Mouse (Mus musculus): ENCODE data around the gene Rbm14.

The Rbm14 gene

GRCm38 (mm10) chr19:4811063-4811908 lies at the start of gene Rbm14, which contains the start of gene Gm21992:
Rbm14 (minus strand) TSS chr19:4811634.
Gm21992 (minus strand) TSS chr19:4811612.
- in situ Hi-C loops (cut with MseI, MboI) = no loop called here

DNA sequence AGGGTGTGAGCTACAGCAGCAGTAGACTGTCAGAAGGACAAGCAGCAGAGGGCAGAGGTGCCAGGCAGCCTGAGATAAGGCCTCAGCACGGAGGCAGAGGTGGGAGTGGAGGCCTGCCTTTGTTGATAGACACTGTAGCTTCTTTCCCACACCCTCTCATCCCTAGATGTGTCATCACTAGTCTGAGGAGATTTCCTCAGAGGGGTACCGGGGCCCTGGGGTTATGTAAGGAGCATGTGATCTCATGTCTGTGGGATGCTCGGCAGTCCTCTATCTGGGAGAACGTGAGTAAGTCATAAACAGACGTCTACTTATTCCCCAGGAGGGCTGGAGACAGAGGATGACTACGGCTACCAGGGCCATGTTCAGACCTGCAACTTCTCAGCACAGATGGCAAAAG lies 47.6 kb upstream of the Rbm14 start:
- in situ Hi-C loops (cut with MseI, MboI) = no loop called here

GRCm38 (mm10) chr19:4855951-4856350 lies 44.5 kb upstream of the Rbm14 start:
- in situ Hi-C loops (cut with MseI, MboI) = no loop called here

DNA sequence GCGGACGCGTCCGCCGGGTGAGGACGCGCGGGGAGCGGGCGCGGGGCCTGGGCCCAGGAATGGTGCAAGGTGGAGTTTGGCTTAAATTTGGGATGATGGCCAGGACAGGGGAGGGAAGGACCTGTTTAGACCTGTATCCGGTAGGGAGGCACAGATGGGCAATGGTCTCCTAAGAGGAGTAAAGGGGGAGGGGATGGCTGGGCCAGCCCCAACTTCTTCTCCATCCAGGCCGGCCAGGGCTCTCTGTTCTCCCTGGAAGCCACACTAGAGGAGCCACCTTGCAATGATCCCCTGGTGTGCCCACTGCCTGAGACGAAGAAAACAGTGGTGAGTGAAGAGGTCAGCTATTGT lies 44.0 kb upstream of the Rbm14 start:
- in situ Hi-C loops (cut with MseI, MboI) = no loop called here

DNA sequence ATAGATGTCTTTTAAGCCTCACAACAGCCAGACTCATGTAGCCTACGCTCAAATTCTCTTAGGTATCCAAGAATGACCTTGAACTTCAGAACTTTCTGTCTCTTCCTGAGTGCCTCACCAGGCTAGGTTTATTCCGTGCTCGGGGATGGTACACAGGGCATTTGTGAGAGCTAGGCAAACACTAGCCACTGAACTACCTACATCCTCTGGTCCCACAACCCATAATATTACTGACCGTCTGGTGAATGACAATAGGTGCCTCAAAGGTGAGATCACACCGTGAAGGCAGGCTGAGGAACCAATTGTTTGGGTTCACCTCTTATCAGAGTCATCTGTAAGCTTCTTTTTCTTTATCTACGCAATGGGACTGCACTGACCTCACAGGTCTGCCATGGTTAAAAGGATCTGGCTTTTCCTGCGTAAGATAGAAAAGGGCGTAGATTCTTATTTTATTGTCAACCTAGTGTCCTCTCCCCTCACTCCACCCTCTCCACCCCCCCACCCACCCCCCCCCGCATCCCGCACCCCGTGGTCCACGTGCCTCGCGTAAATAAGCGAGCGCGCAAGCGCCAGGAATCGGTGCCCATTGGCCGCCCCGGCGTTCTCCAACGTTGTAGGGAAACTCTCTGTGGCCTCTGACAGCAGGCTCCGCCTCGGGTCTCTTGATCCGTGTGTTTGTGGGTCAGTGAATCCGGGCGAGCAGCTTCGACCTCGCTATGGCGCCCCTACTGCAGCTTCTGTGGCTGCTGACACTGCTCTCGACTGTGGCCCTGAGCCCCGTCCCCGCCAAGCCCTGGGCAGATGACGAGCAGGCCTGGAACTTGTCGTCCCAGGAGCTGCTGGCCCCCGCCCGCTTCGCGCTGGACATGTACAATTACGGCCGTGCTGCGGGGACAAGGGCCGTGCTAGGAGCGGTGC lies 43.4 kb upstream of the Rbm14 start, which contains the start of gene Ctsf:
TSS of gene Ctsf (plus strand) at position 579 of the 918 bp plus-strand sequence.
- in situ Hi-C loops (cut with MseI, MboI) = no loop called here

- in situ Hi-C loops (cut with MseI, MboI) = no loop called here
Measured at GRCm38 (mm10) chr19:4850281-4850680, 38.8 kb upstream of the Rbm14 start.

DNA sequence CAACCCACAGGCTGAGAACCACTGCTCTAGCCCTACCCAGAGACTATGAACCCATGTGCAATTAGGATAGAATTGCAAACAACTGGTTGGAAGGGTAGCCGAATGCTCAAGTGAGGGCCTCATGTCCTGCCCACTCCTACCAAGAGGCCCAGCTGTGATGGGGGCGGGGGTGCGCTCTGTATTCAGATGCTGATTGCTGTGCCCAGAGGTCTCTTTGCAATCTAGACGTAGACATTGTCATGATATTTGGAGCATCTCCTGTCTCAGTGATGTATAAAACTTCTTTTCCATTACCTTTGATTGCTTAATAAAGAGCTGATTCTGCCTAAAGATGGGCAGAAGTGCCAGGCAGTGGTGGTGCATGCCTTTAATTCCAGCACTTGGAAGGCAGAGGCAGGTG lies 38.4 kb upstream of the Rbm14 start:
- in situ Hi-C loops (cut with MseI, MboI) = no loop called here

DNA sequence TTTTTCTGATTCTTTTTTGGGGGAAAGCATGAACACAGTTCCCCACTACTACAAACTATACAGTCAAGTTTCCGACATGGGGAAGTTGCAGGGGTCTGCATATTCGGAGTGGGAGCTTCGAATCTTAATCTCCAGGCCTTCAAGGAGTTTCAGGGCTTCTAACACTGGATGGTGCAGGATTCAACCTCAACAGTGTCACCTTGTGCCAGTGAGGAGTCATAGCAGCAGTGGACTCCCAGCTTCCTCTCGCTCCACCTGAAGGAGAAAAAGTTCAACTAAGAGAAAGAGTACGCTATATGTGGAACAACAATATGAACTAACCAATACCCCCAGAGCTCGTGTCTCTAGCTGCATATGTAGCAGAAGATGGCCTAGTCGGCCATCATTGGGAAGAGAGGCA lies 36.1 kb upstream of the Rbm14 start:
- in situ Hi-C loops (cut with MseI, MboI) = no loop called here

DNA sequence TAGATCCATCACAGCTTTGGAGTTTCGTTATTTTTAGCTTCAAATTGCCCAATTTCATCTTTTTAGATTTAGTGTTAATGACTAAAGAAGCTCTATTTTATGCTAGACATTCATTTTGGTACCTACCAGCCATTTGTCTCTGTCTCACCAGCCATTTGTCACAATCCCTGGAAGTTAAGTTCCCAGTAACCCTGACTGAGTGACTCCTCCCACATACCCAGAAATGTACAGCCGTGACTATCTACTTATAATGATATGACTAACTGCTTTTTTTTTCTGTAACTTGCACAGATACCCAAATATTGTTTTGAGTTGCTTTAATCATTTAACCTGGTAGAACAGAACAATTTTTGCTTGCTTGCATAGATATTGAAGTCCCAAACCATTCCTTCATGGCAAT lies 34.4 kb upstream of the Rbm14 start:
- in situ Hi-C loops (cut with MseI, MboI) = no loop called here

GRCm38 (mm10) chr19:4842611-4843010 lies 31.2 kb upstream of the Rbm14 start:
- in situ Hi-C loops (cut with MseI, MboI) = no loop called here

- in situ Hi-C loops (cut with MseI, MboI) = no loop called here
Measured at GRCm38 (mm10) chr19:4840848-4841247, 29.4 kb upstream of the Rbm14 start.

- in situ Hi-C loops (cut with MseI, MboI) = no loop called here
Measured at GRCm38 (mm10) chr19:4839149-4839548, 27.7 kb upstream of the Rbm14 start, which contains the start of the genes Ccs and Ccdc87. Ccs (minus strand) TSS chr19:4839332. Ccdc87 (plus strand) TSS chr19:4839366.

- in situ Hi-C loops (cut with MseI, MboI) = no loop called here
Measured at GRCm38 (mm10) chr19:4838526-4839140, 27.2 kb upstream of the Rbm14 start.

- in situ Hi-C loops (cut with MseI, MboI) = no loop called here
Measured at GRCm38 (mm10) chr19:4837049-4837448, 25.6 kb upstream of the Rbm14 start.

DNA sequence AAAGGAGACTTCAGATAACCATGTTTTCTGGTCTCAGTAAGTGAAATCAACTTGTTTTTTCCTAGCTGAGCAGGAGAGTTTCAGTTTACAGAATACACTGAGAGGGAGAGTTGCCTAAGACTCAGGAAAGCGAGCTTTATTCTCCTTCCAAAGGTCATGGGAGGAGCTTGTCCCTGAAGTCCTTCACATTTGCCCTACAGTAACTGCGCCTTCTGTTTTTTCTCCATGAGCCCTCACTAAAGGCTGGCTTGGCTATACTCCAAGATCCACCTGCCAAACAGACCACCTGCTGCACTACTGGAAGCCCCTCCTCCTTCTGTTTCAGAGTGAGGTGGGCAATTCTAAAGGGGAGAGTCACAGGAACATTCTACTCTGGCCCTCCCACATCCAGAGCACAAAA lies 24.7 kb upstream of the Rbm14 start:
- in situ Hi-C loops (cut with MseI, MboI) = no loop called here

GRCm38 (mm10) chr19:4833977-4834376 lies 22.5 kb upstream of the Rbm14 start:
- in situ Hi-C loops (cut with MseI, MboI) = no loop called here

DNA sequence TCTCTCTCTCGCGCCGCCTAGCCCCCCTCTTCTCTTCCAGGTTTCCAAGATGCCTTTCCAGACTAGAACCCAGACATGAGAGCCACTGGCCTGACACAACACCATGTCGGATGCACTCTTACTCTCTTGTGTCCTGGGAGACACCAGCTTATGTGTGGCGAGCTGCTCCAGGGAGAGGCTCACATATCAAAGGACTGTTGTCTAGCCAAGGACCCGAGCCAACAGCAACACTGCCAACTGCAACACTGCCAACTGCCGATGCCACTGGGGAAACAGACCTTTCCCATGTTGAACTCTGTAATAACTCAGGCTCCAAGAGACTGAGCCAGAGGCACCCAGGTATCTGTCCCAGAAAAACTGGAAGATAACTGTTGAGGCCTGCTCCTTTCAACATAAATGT lies 17.7 kb upstream of the Rbm14 start:
- in situ Hi-C loops (cut with MseI, MboI) = no loop called here

GRCm38 (mm10) chr19:4828444-4829114 lies 17.1 kb upstream of the Rbm14 start:
- in situ Hi-C loops (cut with MseI, MboI) = no loop called here

DNA sequence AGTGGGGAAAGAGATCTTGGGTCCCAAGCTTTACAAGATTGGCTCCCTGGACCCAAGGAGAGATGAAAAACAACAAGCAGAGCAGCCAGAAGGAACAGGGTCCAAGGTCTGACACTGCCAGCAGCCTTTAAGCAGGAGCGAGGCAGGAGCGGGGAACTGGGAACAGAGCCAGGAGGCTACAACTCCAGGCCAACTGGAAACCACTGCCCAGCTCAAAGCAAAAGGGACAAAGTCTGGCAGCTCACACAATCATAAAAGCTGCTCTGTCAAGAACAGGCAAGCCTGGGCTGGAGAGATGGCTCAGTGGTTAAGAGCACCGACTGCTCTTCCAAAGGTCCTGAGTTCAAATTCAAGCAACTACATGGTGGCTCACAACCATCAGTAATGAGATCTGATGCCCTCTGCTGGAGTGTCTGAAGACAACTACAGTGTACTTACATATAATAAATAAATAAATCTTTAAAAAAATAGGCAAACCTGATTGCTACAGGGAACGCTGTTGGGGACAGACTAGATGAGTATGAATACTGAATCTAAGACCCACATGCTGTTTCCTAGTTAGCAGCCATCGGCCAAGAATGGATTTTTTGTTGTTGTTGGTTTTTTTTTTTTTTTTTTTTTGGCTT lies 9.4 kb upstream of the Rbm14 start:
- in situ Hi-C loops (cut with MseI, MboI) = no loop called here

DNA sequence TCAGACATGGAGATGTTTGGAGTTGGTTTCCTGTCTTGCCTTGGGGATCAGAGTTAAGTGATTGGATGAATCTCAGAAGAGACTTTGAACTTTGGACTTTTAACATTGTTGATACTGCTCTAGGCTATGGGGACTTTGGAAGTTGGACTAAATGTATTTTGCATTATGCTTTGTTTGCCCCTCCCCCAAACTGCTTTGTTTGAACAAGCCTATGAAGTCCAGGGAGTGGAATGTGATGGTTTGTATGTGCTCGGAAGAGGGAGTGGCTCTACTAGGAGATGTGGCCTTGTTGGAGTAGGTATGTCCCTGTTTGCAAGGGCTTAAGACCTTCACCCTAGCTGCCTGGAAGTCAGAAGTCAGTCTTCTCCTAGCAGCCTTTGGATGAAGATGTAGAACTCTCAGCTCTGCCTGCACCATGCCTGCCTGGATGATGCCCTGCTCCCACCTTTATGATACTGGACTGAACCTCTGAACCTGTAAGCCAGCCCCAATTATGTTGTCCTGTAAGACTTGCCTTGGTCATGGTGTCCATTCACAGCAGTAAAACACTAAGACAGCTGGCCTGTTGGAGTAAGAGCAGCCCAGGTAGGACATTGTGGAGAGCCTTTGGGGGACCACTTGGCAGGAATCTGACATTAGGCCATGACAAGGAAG lies 5.9 kb upstream of the Rbm14 start:
- in situ Hi-C loops (cut with MseI, MboI) = no loop called here

Data from mouse trophoblast stem cell (cell line).